Mouse (Mus musculus) c-Kit-positive CD71-positive TER-119-positive erythroid progenitor cells, embryonic 14.5 days (primary cell): ENCODE data around the gene Mrm2.
A peak's percentile ranks its signal among the peaks of the same experiment; 100 is the strongest.

Source experiments
- DNase-seq: peaks from one replicate; pipeline ENCODE4 v3.0.0-alpha.2; 2013; ENCODE audit warnings: low spot score

The Mrm2 gene

DNA sequence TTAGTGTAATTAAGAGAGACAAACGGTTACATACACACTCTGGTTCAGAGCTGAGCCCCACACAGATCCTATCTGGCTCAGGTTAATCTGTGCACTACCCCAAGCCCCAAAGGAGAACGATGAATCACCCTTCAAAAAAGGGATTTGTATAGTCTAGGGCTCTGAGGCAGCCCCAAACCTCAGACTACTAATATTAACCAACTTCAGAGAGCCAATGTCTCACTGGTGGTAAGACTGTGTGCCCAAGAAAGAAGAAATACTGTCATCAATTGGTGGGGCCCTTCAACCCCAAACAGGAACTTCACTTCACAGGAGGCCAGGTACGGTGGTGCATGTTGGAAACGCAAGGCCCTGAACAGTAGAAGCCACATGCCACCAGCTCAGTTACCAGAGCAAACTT lies 13.5 kb upstream of the Mrm2 start:
- DNase-seq: no peak

DNA sequence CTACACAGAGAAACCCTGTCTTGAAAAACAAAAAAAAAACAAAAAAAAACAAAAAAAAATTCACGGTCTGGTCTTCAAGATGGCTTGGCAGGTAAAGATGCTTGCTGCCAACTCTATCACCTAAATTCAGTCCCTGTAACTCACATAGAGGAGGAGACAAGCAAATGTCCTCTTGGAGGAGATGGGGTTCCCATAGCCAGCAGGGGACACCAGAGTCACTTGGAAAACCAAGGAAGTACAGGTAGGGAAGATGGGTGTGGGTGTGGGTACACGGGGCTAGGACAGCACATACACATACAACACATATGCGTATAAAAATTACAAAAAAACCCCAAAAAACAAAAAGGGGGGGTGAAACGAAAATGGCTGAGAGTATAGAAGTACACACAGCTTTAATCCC lies 11.2 kb upstream of the Mrm2 start:
- DNase-seq: no peak

DNA sequence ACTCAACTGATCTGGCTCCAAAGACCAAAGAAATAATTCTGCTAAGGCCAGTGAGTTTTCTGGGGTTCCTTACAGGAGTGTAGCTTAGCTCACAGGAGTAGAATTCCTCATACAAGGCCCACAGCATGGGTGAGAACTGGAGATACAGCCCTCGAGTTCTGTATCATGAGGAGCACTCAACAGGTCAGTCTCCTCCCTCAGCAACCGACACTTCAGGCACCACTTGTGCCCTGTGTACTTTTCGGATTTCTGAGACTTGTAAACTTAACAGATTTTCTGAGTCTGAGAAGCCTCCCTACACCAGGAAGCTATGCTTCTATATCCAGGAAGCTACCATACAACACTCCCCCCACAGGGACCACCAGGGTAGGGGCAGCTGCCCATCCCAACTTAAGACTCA lies 8.1 kb upstream of the Mrm2 start:
- no peak for DNase-seq

DNA sequence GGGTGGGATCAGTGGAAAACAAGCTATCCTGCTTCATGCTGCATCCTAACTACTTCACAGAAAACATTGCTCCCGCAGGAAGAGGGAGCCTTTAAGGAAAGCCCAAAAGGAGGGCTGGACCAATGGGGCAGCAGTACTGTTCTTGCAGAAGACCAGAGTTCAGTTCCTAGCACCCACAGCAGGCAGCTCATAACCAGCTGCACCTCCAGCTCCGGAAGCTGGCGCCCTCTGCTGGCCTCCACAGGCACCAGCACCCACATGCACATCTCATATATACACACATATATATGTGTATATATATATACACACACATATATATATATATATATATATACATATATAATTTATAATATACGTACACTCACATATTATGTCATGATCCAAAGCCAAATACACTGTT lies 7.1 kb upstream of the Mrm2 start:
- no peak for DNase-seq

GRCm38 (mm10) chr5:140336680-140337079 lies 5.0 kb upstream of the Mrm2 start:
- no peak for DNase-seq

- DNase-seq: no peak
Measured at GRCm38 (mm10) chr5:140333631-140334030, 1.9 kb upstream of the Mrm2 start.

DNA sequence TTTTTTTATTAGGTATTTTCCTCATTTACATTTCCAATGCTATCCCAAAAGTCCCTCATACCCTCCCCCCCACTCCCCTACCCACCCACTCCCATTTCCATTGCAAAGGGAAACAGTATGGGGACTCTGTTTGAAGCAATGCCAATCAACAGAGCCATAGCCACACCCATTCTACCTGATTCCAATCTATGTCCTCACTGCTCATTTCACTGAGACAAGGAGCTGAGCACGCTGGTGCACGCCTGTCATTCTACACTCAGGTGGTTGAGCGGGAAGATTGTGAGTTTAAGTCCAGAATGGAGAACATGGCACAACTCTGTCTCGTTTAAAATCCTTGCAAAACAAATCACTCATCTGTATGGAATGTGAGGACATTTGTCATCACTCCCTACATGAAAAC lies 821 bp upstream of the Mrm2 start:
- DNase-seq: no peak

DNA sequence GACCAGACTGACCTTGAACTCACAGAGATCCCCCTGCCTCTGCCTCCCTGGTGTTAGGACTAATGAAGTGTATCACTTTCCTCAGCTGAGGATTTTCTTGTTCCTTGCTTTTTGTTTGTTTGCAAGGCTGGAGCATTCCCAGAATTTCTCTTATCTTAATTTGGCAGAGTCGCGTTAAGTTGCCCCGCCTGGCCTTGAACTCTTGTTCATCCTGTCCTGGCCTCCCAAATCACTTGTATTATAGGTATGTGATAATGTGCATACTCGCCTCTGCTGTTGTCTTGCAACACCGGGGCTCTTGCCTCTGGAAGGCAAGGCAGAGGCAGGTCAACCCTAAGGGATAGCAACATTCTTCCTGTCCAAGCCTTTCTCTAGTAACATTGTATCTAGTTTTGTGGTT lies 7.6 kb downstream of the Mrm2 start:
- DNase-seq: peak; percentile 55

DNA sequence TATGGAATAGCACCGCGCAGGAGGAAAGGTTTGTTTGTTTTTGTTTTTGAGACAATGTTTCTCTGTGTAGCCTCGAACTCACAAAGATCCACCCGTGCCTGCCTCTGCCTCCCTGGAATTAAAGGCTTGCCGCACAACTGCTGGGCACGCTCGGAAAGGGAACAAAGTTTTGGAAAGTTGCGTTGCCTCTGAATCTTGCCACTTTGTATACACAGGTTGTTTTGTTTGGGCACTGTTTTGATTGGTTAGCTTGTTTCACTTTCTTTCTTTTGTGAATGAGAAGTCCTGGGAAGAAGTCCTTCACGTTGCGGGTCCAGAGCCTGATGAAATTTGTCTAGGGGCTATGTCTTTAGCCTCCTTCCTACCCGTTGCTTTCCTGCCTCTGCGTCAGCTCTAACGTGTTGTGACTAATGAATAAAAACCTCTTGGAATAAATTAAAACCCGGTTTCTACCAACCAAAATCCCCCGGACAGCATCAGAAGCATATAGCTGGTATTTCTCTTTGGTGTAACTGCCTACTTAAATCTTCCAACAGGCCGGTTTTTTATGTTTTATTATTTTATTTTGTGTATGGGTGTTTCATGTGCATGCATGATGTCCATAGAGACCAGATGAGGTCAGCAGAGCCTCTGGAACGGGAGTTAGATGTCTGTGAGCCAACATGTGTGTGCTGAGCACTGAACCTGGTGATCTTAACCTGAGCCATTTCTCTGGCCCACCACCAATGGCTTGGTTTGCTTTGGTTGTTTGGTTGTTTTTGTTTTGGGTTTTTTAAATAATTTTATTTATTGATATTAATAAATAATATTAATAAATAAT lies 9.7 kb downstream of the Mrm2 start:
- DNase-seq: peak; percentile 56

DNA sequence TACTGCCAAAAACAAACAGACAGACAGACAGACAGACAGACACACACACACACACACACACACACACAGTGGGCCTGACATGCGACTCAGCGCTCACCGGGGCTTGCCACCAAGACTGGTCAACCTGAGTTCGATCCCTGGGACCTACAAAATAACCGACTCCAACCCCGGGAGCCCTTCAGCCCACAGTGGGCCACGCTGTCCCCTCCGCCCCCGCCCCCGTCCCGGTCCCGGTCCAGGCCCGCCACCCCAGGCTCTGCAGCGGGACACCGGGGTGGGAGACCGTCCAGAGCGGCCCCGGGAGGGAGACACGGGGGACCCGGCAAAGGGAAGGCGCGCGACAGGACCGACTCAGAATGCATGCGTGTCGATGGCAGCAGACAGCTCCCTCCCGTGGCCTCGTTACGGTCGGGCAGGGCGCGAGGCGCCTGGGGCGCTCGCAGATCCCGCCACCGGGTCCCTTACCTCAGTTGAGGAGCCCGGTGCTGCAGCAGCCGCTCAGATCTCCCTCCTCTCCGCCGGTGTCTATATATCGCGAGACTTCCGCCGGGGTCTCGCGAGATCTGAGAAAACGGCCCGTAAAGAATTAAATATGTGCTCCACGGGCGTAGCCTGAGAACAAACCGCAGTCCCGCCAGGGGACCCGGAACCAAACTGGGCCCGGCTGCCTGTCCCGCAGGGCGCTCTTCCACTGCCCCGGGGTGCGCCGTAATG lies 10.5 kb downstream of the Mrm2 start, which contains the start of the genes Mad1l1 and Nudt1:
Gene Mad1l1, minus strand, starts transcription at position 511 of the 714 bp plus-strand sequence.
Gene Nudt1, plus strand, starts transcription at position 615 of the 714 bp plus-strand sequence.
- peak; percentile 98 for DNase-seq

GRCm38 (mm10) chr5:140316716-140317115 lies 15.0 kb downstream of the Mrm2 start:
- DNase-seq: no peak

DNA sequence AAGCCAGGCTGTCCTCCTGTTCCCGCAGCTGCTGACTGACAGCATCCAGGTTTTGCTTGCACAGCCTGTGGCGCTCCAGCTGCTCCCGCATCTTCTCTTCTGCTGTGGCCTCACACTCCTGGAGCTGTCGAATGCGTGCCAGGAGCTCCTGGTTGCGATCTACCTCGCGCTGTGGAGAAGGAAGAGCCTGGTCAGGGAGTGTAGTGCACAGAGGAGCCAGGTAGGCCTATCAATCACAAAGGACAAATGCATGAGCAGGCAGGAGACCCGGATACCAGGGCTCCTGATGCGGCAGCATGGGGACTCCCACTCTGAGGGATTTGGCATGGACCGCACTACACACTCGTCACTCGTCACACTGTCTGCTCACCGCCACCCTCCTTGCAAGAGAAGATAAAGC lies 24.1 kb downstream of the Mrm2 start:
- DNase-seq: no peak

- no peak for DNase-seq
Measured at GRCm38 (mm10) chr5:140306016-140306415, 25.7 kb downstream of the Mrm2 start.

GRCm38 (mm10) chr5:140298291-140298690 lies 33.4 kb downstream of the Mrm2 start:
- no peak for DNase-seq

DNA sequence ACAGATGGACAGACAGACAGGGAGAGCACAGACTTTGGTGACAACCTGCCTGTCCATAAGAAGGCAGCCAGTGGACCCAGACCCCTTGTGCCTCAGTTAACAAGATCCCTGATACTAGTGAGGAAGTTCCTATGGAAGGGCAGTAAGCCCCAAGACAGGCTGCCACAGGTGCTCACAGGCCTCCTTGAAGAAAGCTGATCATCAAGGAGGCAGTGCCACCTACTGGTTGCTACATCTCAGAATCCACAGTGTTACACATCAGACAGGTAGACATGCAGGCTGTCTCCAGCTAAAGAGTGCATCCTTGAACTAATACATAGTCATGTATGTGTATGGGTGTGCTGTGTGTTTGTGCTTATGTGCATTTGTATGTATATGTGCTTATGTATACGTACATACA lies 39.5 kb downstream of the Mrm2 start:
- DNase-seq: peak; percentile 44

GRCm38 (mm10) chr5:140289161-140289560 lies 42.5 kb downstream of the Mrm2 start:
- no peak for DNase-seq

- no peak for DNase-seq
Measured at GRCm38 (mm10) chr5:140288287-140288686, 43.4 kb downstream of the Mrm2 start.

DNA sequence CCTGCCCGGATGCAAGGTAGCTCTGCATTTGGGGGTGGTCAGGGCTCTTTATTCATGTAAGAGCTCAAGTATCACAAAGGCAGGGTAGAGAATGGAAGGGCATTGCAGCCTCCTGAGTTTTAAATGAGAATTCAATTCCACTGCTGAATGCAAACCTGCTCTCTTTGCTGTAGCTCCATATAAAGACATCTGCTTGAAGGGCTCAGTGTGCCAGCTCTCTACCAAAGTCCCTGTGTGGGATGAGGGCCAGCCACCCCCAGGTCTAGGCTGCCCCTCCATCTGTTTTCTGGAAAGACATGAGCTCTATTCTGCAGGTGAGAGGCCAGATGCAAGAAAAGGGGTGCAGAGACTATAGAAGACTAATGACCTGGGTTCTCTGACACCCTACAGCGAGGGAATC lies 46.9 kb downstream of the Mrm2 start:
- no peak for DNase-seq

DNA sequence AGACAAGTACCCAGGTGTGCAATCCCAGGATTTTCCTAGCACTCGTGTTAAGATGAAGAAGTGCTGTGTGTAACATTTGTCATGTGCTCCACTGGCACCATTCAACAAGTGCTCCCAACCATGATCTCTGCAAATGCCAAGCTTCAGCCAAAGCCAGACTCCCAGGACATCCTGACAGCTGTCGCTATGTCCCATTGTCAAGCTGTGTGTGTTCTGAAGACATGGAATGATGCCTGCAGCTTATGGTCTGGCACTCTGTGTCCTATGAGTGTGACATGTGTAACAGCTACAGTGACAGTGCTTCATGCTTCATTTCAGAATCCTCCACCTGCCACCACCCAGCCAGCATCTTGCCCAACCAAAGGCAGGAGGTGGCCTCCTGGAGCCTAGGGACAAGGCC lies 47.7 kb downstream of the Mrm2 start:
- DNase-seq: no peak

DNA sequence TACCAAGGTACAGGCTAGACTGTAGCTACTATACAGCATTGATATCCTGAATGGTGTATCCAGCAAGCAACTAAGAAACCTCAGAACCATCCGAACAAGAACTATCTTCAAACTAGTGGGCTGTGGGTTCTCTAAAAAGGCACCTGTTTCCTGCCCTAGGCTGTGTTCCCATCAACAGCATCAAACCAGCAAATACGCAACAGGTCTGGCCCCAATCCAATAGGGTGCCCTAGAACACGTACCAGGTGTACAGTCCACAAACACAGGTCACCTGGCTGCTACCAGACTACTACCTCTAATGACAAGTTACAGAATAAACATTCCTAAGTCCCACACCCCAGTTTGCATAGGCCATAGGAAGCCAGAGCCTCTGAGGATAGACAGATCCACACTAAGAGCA lies 48.8 kb downstream of the Mrm2 start:
- DNase-seq: no peak

GRCm38 (mm10) chr5:140282376-140282775 lies 49.3 kb downstream of the Mrm2 start:
- DNase-seq: no peak

GRCm38 (mm10) chr5:140280205-140280604 lies 51.5 kb downstream of the Mrm2 start:
- no peak for DNase-seq
